Mouse (Mus musculus): ENCODE results near the gene Map4k3.
"Not testable (repeated sequence)": the region's sequence is repeated elsewhere in the genome, so short reads cannot be mapped to it uniquely, and the experiment has no call there.

Map4k3 gene

GRCm38 (mm10) chr17:80728062-80728858, at the start of gene Map4k3:
Gene Map4k3, minus strand, starts transcription at chr17:80728485.
- DNase-seq (ENCODE audit: low spot score), result peak; percentile 78

- no peak for DNase-seq (ENCODE audit: low spot score)
These were observed 49.3 kb upstream of the Map4k3 start for GRCm38 (mm10) chr17:80777581-80777980.

- DNase-seq (ENCODE audit: low spot score), result no peak
These were observed 47.0 kb upstream of the Map4k3 start for GRCm38 (mm10) chr17:80775178-80775788.

- DNase-seq (ENCODE audit: low spot score), result no peak
These were observed 44.5 kb upstream of the Map4k3 start for GRCm38 (mm10) chr17:80772545-80773453.

GRCm38 (mm10) chr17:80770065-80770464, 41.8 kb upstream of the Map4k3 start:
- DNase-seq (ENCODE audit: low spot score), result no peak

- no peak for DNase-seq (ENCODE audit: low spot score)
These were observed 36.9 kb upstream of the Map4k3 start for GRCm38 (mm10) chr17:80765204-80765603.

GRCm38 (mm10) chr17:80763065-80763681, 34.9 kb upstream of the Map4k3 start:
- DNase-seq (ENCODE audit: low spot score), result no peak

GRCm38 (mm10) chr17:80762391-80763040, 34.2 kb upstream of the Map4k3 start:
- DNase-seq (ENCODE audit: low spot score), result no peak

- DNase-seq (ENCODE audit: low spot score), result not testable (repeated sequence)
These were observed 32.9 kb upstream of the Map4k3 start for GRCm38 (mm10) chr17:80761191-80761590.

GRCm38 (mm10) chr17:80760344-80761145, 32.3 kb upstream of the Map4k3 start:
- peak; percentile 15 for DNase-seq (ENCODE audit: low spot score)

GRCm38 (mm10) chr17:80756043-80756442, 27.8 kb upstream of the Map4k3 start:
- DNase-seq (ENCODE audit: low spot score), result no peak

GRCm38 (mm10) chr17:80755076-80755871, 27.0 kb upstream of the Map4k3 start:
- DNase-seq (ENCODE audit: low spot score), result peak; percentile 15

GRCm38 (mm10) chr17:80754589-80754988, 26.3 kb upstream of the Map4k3 start:
- DNase-seq (ENCODE audit: low spot score), result no peak

GRCm38 (mm10) chr17:80752466-80752865, 24.2 kb upstream of the Map4k3 start:
- no peak for DNase-seq (ENCODE audit: low spot score)

- no peak for DNase-seq (ENCODE audit: low spot score)
These were observed 11.1 kb upstream of the Map4k3 start for GRCm38 (mm10) chr17:80739421-80739820.

- DNase-seq (ENCODE audit: low spot score), result no peak
These were observed 6.4 kb upstream of the Map4k3 start for GRCm38 (mm10) chr17:80734700-80735099.

- DNase-seq (ENCODE audit: low spot score), result no peak
These were observed 5.0 kb upstream of the Map4k3 start for GRCm38 (mm10) chr17:80733121-80733800.

GRCm38 (mm10) chr17:80732256-80732655, 4.0 kb upstream of the Map4k3 start:
- DNase-seq (ENCODE audit: low spot score), result no peak

- DNase-seq (ENCODE audit: low spot score), result not testable (repeated sequence)
These were observed 2.0 kb upstream of the Map4k3 start for GRCm38 (mm10) chr17:80730283-80730682.
